Mouse (Mus musculus) B cell, adult 2 months (primary cell): Measurements from ENCODE around the gene Rerg.
"Not testable (repeated sequence)": the region's sequence is repeated elsewhere in the genome, so short reads cannot be mapped to it uniquely, and the experiment has no call there.

Experiments
- DNase-seq, 2 experiments: peaks; one replicate each; pipeline ENCODE4 v3.0.0; 2022

Gene Rerg

GRCm38 (mm10) chr6:137071466-137071865, 98.8 kb downstream of the Rerg start:
- no peak for DNase-seq

GRCm38 (mm10) chr6:137065506-137065905, 104.8 kb downstream of the Rerg start:
- no peak for DNase-seq

GRCm38 (mm10) chr6:137064786-137065185, 105.5 kb downstream of the Rerg start:
- DNase-seq = no peak

GRCm38 (mm10) chr6:137063239-137063940, 106.9 kb downstream of the Rerg start:
- DNase-seq = peak in 1 of 2 experiments; percentile 2

- DNase-seq = no peak
Measured at GRCm38 (mm10) chr6:137061880-137062531, 108.3 kb downstream of the Rerg start.

DNA sequence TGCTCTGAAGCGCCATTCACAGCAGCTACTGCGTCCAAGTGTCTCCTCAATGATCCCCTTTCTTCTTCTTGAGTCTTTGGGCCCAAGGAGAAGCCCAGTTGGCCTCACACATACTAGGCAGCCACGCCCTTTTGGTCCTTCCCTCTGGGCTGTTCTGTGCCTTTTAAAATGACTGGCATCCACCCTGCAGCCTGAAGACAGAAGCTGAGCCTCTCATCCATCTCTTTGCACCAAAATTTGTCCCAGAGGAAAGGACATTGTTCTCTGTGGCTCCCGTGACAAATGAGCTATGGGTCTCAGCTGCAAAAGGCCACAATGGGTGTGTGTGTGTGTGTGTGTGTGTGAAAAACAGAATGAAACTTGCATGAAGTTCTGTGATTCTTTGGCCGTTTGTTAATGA, 109.7 kb downstream of the Rerg start:
- DNase-seq = no peak

GRCm38 (mm10) chr6:137058257-137058656, 112.0 kb downstream of the Rerg start:
- no peak for DNase-seq

- no peak for DNase-seq
Measured at GRCm38 (mm10) chr6:137054073-137054472, 116.2 kb downstream of the Rerg start.

- DNase-seq = peak; percentile 23 to 39
Measured at GRCm38 (mm10) chr6:137053464-137053863, 116.8 kb downstream of the Rerg start.

- no peak for DNase-seq
Measured at GRCm38 (mm10) chr6:137053006-137053405, 117.3 kb downstream of the Rerg start.

- no peak for DNase-seq
Measured at GRCm38 (mm10) chr6:137047036-137047435, 123.3 kb downstream of the Rerg start.

DNA sequence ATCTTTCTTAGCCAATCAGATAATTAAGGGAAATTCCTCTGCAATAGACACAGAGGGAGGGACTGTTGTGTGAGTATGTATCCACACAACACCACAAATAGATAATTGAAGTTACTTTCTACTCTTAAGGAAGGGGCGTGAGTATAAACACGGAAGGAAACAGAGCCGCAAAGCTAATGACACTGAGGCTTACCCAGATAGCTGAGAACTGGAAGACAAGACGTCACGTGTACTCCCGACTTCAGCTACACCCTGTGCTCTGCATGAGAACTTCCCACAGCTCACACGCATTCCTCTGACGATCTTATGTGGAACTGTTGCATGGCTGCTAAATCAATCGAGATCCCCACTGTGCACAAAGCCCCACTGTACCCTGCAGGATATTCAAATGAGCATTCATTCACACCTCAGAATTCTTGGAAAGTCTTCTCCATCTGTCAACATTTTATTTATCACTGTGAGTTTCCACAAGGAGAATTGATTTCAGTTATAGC, 125.2 kb downstream of the Rerg start:
- DNase-seq = no peak

DNA sequence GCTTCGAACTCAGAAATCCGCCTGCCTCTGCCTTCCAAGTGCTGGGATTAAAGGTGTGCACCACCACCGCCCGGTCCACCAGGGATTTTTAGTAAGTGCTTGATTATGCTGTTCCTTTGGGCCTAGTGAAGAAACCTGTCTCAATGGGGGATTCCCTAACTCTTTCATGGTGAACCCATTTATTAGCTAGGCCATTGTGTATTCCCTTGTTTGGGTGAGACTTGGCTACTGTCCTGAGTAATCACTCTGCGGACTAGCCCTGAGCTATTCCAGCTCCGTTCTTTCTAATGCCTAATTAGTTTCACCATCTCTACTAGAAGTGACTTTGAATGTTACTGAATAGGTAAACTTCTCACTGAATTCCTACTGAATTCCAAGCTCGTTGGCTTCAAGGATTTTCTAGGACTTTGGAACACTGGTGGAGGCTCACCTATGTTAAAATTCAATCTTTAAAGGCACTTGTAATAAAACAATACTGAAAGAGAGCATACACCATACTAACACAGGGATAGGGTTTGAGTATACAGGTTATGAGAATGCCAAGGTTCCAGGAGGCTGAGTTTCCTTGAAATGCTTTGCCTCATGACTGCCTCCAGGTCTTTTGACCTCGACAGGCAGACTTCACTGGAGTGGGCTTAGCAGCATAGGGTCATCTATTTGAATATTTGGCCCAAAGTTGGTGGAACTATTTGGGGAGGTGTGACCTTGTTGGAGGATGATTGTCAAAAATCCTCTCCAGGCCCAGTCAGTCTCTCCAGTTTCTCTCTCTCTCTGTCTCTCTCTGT, 134.5 kb downstream of the Rerg start:
- DNase-seq = not testable (repeated sequence)

DNA sequence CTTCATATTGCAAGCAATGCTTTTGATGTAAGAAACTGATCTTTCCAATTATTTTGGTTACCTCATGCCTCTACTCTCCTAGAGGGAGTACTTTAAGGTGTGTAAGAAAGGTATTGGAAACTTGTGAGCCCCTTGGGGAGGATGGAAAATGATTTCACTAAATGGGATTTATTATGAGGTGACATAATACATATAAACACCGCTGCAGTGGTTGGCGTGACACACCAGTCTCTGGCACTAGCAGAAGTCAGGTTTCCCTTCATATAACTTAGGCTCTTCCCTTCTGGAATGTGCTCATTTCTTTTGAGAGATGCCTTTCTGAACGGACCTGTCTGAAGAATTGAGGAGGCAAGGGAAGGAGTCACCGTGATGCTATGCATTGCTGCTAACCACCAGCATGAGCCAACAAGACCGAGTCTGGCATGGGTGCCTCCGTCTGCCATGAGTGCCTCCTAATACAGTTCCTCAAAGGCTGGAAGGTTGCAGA, 139.6 kb downstream of the Rerg start:
- DNase-seq = no peak

- DNase-seq = no peak
Measured at GRCm38 (mm10) chr6:137029931-137030610, 140.2 kb downstream of the Rerg start.

DNA sequence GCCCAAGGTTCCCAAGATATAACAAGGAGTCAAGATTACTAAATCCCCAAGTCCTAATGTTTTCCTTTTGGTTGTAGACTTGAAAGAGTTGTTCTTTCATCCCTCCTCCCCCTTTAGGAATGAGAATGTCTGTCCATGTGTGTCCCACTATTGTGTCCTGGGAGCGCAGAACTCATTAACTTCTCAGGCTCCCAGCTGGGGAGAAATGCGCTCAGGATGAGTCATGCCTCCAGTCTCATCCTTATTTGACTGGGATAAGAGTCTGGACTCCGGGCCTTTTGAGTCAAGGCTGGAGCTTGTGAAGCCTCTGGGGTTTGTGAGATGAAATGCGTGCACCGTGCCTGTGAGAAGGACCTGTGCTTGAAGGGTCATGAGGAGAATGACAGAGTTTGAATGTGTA, 144.8 kb downstream of the Rerg start:
- DNase-seq = no peak

GRCm38 (mm10) chr6:137024541-137024940, 145.8 kb downstream of the Rerg start:
- no peak for DNase-seq

GRCm38 (mm10) chr6:137017216-137017973, 152.9 kb downstream of the Rerg start:
- DNase-seq = no peak

- DNase-seq = no peak
Measured at GRCm38 (mm10) chr6:137014346-137014745, 156.0 kb downstream of the Rerg start.

GRCm38 (mm10) chr6:137011187-137011586, 159.1 kb downstream of the Rerg start:
- DNase-seq = peak; percentile 16 to 17
